Mouse (Mus musculus) liver, embryonic 14.5 days (tissue): ENCODE data around the gene Idh2. TPM values are rescaled to one million over a fixed set of nuclear protein-coding genes. Genes with fewer than 3 reads are reported as not detected.

ENCODE experiments used
- ATAC-seq: fragments of 200-750 bp; cut with Nextera tagmentation; 2 replicates; pipeline ENCODE4 v1.8.0; 2017; ENCODE audit warnings: moderate number of reproducible peaks, mild to moderate bottlenecking, moderate library complexity; ENCODE audit not compliant: insufficient read depth
- DNase-seq, 3 experiments: peaks; one replicate each; pipeline ENCODE4 v3.0.0-alpha.2; 2012 to 2013; ENCODE audit warnings: low read depth in 3 of 3, low spot score in 3 of 3
- H3K27ac ChIP-seq: fragments of 300-500 bp; sonication (generic); 2 replicates; pipeline ENCODE4 v1.5.1; 2014; ENCODE audit warnings: moderate library complexity, mild to moderate bottlenecking, control low read depth, inconsistent platforms
- H3K27me3 ChIP-seq: fragments of 300-500 bp; sonication (generic); 2 replicates; pipeline ENCODE4 v1.6.1; 2014; ENCODE audit warnings: mild to moderate bottlenecking, low read length, moderate library complexity; ENCODE audit not compliant: control insufficient read depth, insufficient read depth
- H3K36me3 ChIP-seq: fragments of 300-500 bp; sonication (generic); replicated peaks from 2 replicates; pipeline ENCODE4 v1.6.1; 2014; ENCODE audit warnings: low read depth; ENCODE audit not compliant: control insufficient read depth, insufficient read depth
- H3K4me1 ChIP-seq, 2 experiments: fragments of 200-500 bp in 1 of 2; fragments of 300-500 bp in 1 of 2; sonication (generic) in 1 of 2; replicated peaks; 2 replicates each; pipeline ENCODE4 v1.6.1; 2012 to 2014; ENCODE audit warnings: antibody characterized with exemption in 1 of 2, inconsistent platforms in 1 of 2, low read length in 1 of 2; ENCODE audit not compliant: control insufficient read depth in 2 of 2, insufficient read depth in 2 of 2
- H3K4me2 ChIP-seq: fragments of 300-500 bp; sonication (generic); 2 replicates; pipeline ENCODE4 v1.6.1; 2014; ENCODE audit warnings: low read depth, mild to moderate bottlenecking, control low read depth, moderate library complexity
- H3K4me3 ChIP-seq, 2 experiments: fragments of 200-500 bp in 1 of 2; fragments of 300-500 bp in 1 of 2; sonication (generic) in 1 of 2; 2 replicates each; pipeline ENCODE4 v1.5.1; 2012 to 2014; ENCODE audit warnings: low read depth in 2 of 2, low read length in 2 of 2, mild to moderate bottlenecking in 2 of 2, control low read depth in 1 of 2, inconsistent platforms in 1 of 2, moderate library complexity in 1 of 2; ENCODE audit not compliant: insufficient read depth in 1 of 2
- H3K9ac ChIP-seq: fragments of 300-500 bp; sonication (generic); replicated peaks from 2 replicates; pipeline ENCODE4 v1.6.1; 2014; ENCODE audit warnings: mild to moderate bottlenecking, control low read depth, moderate library complexity
- H3K9me3 ChIP-seq: fragments of 300-500 bp; sonication (generic); 2 replicates; pipeline ENCODE4 v1.6.1; 2016; ENCODE audit warnings: low read length, mixed read lengths; ENCODE audit not compliant: control insufficient read depth
- CTCF ChIP-seq: IDR thresholded peaks from 2 replicates; pipeline ENCODE4 v1.5.1; 2016; ENCODE audit warnings: antibody characterized with exemption, low read depth, control low read depth
- EP300 ChIP-seq: IDR thresholded peaks from 2 replicates; pipeline ENCODE4 v1.6.1; 2016; ENCODE audit warnings: antibody characterized with exemption, low read depth
- WGBS: fragments of 180-500 bp; shearing (Covaris S2); extraction: QIAGEN DNeasy Blood & Tissue Kit; methylation state at CpG from one replicate; pipeline ENCODE4 v1.1.7; 2014; ENCODE audit not compliant: insufficient replicate concordance; 5-methylcytosine and 5-hydroxymethylcytosine counted together
- polyA plus RNA-seq, 2 experiments: library from polyadenylated mRNA; depleted of rRNA in 1 of 2; stranded (reverse) in 1 of 2; unstranded in 1 of 2; fragments of >200 nt; fragmentation: Nextera tagmentation in 1 of 2; extraction: Ambion mirVana in 1 of 2; gene quantifications; 2 replicates each; pipeline versions ENCODE4 v1.2.1 to v1.2.3; 2012 to 2014

Idh2 gene
- polyA plus RNA-seq, 2 experiments = 88.2 to 128 TPM

DNA sequence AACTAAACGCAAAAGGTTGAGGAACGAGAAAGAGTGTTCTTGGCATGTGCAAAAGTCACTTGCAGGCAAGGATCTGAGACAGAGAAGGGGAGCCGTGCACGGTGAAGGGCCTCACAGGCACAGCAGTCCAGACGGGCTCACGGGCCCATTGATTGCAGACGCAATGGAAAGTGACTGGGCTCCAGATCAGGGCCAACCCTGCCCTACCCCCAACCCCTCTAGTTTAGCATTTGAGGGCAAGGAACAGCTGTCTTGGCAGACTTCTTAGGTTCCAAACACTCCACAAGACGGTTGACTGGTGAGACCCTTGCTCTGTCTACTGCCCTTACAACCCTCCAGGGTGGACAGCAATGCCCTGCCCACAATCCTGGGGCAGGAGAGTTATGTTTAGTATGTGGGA lies 41.7 kb downstream of the Idh2 start:
- no peak overlapping the region for H3K4me2 ChIP-seq
- H3K27ac ChIP-seq = no peak overlapping the region

DNA sequence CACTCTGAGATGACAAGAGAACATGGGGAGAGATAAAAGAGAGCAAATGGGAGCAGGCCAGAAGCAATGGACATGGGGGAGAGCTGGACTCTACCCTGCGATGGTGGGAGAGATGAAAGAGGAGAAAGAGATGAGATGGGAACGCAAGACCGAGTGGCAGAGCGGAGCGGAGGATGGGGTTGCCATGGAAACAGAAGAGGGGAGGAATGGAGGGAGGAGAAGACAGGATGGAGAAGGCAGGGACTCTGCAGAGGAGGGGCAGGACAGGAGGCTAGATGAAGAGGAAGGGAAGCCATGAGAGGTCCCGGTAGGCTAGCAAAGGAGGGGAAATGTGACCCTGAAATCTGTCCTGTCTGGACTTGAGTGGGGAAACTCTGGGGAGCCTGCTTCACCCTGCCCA lies 42.9 kb downstream of the Idh2 start:
- TF ChIP-seq CTCF = no peak
- no peak for TF ChIP-seq EP300
- no peak overlapping the region for H3K4me2 ChIP-seq
- no peaks in the 10 kb centered on the region for H3K27me3 ChIP-seq
- DNase-seq (no peak), ATAC-seq (no peak)
- H3K4me1 ChIP-seq = peaks cover 10 to 39% of the 10 kb centered on the region in 2 experiments
- H3K27ac ChIP-seq = no peak overlapping the region
- H3K36me3 ChIP-seq = no peaks in the 10 kb centered on the region
- WGBS = 82% methylated on average over 6 of the region's 6 CpGs
- H3K9ac ChIP-seq = no peak overlapping the region
- no peak overlapping the region for H3K4me3 ChIP-seq
- H3K9me3 ChIP-seq = no peaks in the 10 kb centered on the region

More for the DNA sequence above, 41.7 kb downstream of the Idh2 start:
- H3K36me3 ChIP-seq = no peaks in the 10 kb centered on the region
- H3K4me3 ChIP-seq = no peak overlapping the region
- no peaks in the 10 kb centered on the region for H3K9me3 ChIP-seq
- H3K27me3 ChIP-seq = no peaks in the 10 kb centered on the region
- ATAC-seq = no peak
- peaks cover 10 to 46% of the 10 kb centered on the region in 2 experiments for H3K4me1 ChIP-seq
- TF ChIP-seq EP300 = no peak
- no peak for TF ChIP-seq CTCF
- DNase-seq = no peak
- no peak overlapping the region for H3K9ac ChIP-seq
- 68% methylated on average over 8 of the region's 8 CpGs for WGBS

DNA sequence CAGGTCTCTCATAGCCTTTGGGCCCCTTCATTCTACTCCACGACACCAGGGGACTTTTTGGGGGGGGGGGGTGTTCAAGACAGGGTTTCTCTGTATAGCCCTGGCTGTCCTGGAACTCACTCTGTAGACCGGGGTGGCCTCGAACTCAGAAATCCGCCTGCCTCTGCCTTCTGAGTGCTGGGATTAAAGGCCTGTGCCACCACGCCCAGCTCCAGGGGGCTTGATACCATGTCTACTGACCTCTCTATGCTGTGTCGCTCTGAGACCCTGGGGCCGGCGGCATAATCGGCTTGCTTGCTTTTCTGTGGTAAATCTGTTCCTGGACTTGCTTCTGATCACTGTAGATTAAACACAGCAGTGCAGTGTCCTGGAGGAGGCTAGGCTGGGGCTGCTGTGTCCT lies 44.0 kb downstream of the Idh2 start:
- H3K27me3 ChIP-seq = no peaks in the 10 kb centered on the region
- DNase-seq (no peak), ATAC-seq (no peak)
- 52% methylated on average over 9 of the region's 9 CpGs for WGBS
- TF ChIP-seq EP300 (no peak), CTCF (no peak)
- no peak overlapping the region for H3K27ac ChIP-seq
- no peak overlapping the region for H3K4me2 ChIP-seq
- H3K4me1 ChIP-seq = peaks cover 6 to 29% of the 10 kb centered on the region in 2 experiments; a peak in 3 of 4 replicates
- no peaks in the 10 kb centered on the region for H3K9me3 ChIP-seq
- no peaks in the 10 kb centered on the region for H3K36me3 ChIP-seq
- H3K9ac ChIP-seq = no peak overlapping the region
- H3K4me3 ChIP-seq = no peak overlapping the region

DNA sequence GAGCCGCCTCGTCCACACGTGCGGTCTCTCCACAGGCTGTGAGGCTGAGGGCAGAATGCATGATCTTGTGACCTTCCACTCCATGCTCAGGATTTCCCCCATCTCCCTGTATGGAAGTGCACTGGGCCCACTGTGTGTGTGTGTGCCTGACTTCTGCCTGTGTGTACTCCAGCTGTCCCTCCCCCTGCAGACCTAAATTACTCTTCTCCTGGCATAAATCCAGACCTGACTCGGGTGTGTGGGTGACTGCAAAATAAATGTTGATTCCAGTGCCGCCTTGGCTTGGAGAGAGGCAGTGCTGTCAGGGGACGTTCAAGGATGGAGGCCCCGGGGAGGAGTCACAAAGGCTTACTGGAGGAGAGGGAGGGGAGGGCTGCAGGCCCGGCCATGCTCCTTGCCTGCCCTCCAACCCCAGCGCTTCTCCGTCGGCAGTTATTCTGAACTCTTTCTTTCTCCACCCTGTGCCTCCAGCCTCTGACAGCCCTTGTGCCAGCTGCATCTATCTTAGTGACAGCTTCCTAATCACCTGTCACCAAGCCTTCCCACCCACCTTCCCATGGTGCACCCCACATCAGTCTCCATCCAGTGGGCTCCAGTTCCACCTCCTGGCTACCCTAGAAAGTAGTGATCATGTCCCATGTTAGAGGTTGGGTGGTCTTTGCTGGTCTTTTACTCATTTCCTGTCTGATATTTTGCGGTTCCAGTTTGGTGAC lies 45.4 kb downstream of the Idh2 start:
- no peak overlapping the region for H3K4me3 ChIP-seq
- no peaks in the 10 kb centered on the region for H3K36me3 ChIP-seq
- ATAC-seq (no peak; the same call in 1 of the 2 replicates), DNase-seq (no peak)
- H3K9me3 ChIP-seq = no peaks in the 10 kb centered on the region
- 23% methylated on average over 13 of the region's 13 CpGs for WGBS
- peaks cover 0 to 17% of the 10 kb centered on the region in 2 experiments; a peak in 3 of 4 replicates for H3K4me1 ChIP-seq
- H3K27ac ChIP-seq = no peak overlapping the region
- no peaks in the 10 kb centered on the region for H3K27me3 ChIP-seq
- no peak overlapping the region for H3K9ac ChIP-seq
- TF ChIP-seq EP300 (no peak), CTCF (no peak)
- no peak overlapping the region for H3K4me2 ChIP-seq

DNA sequence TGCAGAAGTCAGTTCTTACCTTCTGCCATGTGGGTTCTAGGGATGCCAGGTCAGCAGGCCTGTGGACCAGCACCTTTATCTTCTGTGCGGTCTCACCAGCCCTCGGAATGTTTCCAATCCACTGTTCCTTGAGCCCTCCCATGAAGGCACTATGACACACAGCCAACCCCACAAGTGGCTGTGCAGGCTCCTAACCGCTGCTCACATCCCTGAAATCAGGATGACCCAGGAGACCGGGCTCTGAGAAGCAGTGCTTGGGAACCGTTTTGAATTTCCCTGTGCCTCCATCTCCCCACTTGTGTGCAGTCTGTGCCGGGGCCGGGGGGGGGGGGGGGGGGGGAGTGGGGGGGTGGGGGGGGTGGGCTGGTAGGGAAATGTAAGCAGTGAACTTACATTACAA lies 46.9 kb downstream of the Idh2 start:
- H3K9ac ChIP-seq = no peak overlapping the region
- DNase-seq (no peak), ATAC-seq (no peak)
- H3K4me1 ChIP-seq = peaks cover 0 to 16% of the 10 kb centered on the region in 2 experiments; a peak in 1 of 4 replicates
- no peaks in the 10 kb centered on the region for H3K9me3 ChIP-seq
- no peaks in the 10 kb centered on the region for H3K36me3 ChIP-seq
- H3K4me3 ChIP-seq = no peak overlapping the region
- H3K27ac ChIP-seq = no peak overlapping the region
- no peak for TF ChIP-seq EP300
- TF ChIP-seq CTCF = no peak
- 65% methylated on average over 5 of the region's 7 CpGs for WGBS
- no peaks in the 10 kb centered on the region for H3K27me3 ChIP-seq
- H3K4me2 ChIP-seq = no peak overlapping the region
